Mouse (Mus musculus): ENCODE data around the gene N4bp3.

GRCm38 (mm10) chr11:51673291-51673690, 22.6 kb upstream of the N4bp3 start:
- TF ChIP-seq CTCF (conservative IDR thresholded peaks at IDR 0.05; ENCODE audit: insufficient read depth, insufficient read length, low read depth, low read length) (no peak), POLR2A (IDR thresholded peaks at IDR 0.05; ENCODE audit: low read depth, low read length) (no peak)

Data from kidney, adult 2 months (tissue).